Mouse (Mus musculus): ENCODE data around the gene Rin2.

- TF ChIP-seq GATA1 (IDR thresholded peaks at IDR 0.05; ENCODE audit: borderline replicate concordance, low read length), result no peak
- TF ChIP-seq CTCF (IDR thresholded peaks at IDR 0.05; ENCODE audit: low read depth, low read length), result 0 out of 2 replicates have a peak, but pooled peaks have one; percentile 12
- TF ChIP-seq GATA2 (IDR thresholded peaks at IDR 0.05; ENCODE audit: borderline replicate concordance, low read depth, low read length), result no peak
- no peak for TF ChIP-seq TAL1 (conservative IDR thresholded peaks at IDR 0.05; ENCODE audit: low read depth, low read length)
- TF ChIP-seq POLR2AphosphoS5 (IDR thresholded peaks at IDR 0.05; ENCODE audit: insufficient replicate concordance, low read depth, low read length), result no peak
Observed at GRCm38 (mm10) chr2:145903061-145903901, 228.3 kb downstream of the Rin2 start.

Data from G1E (cell line).